Mouse (Mus musculus) inflammation-experienced regulatory T-cells, adult 16 weeks (primary cell): ENCODE measurements around the gene Tmem80. TPM values are rescaled to one million over a fixed set of nuclear protein-coding genes. Genes with fewer than 3 reads are reported as not detected.

ENCODE experiments used
- polyA plus RNA-seq: library from polyadenylated mRNA; unstranded; fragments of 100-300 nt; shearing (Covaris generic); gene quantifications from one replicate; pipeline ENCODE4 v1.2.1, GENCODE M21; 2017

Tmem80 gene
- polyA plus RNA-seq: 41.9 TPM

DNA sequence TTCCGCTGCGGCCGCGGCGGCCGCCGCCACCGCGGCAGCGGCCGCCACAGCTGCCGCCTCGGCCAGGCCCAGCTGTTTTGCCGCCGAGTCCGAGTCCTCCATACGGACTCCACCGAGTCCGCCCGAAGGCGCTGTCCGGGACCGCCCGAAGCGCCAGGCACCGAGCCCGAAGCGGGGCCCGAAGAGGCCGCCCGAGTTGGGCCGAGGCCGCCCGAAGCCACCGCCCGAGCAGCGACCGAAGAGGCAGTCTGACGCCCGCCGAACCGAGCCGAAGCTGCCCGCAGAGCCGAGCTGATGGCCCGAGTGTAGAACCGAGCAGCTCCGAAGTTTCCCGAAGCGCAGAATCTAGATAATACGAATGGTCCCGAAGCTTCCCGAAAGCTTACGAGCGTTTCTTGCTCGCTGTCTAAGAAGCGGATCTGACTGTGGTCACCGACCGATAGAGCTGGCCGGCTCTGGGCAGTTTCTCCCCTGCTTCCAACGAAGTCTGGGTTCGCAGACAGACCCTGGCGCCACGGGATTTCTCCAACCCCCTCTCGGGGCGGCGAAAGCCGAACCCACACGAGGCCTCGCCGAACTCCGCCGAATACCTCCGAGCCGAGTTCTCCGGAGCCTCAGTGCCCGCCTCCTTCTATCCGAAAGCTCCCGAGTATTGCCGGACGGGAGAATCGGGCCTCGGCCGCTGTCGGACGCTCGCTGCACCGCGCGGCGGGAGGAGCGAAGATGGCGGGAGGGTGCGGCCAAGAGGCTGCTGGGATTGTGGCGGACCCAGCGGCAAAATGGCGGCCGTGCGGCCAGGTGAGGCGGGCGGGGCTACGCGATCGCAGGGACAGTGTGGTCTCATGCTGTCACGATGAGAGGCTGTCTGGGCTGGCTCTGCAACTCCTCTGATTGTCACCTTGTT is at the start of gene Tmem80, which contains the start of gene Deaf1:
TSS of gene Tmem80 (plus strand) at position 271 of the 904 bp plus-strand sequence.
TSS of gene Deaf1 (minus strand) at position 222 of the 904 bp plus-strand sequence.

DNA sequence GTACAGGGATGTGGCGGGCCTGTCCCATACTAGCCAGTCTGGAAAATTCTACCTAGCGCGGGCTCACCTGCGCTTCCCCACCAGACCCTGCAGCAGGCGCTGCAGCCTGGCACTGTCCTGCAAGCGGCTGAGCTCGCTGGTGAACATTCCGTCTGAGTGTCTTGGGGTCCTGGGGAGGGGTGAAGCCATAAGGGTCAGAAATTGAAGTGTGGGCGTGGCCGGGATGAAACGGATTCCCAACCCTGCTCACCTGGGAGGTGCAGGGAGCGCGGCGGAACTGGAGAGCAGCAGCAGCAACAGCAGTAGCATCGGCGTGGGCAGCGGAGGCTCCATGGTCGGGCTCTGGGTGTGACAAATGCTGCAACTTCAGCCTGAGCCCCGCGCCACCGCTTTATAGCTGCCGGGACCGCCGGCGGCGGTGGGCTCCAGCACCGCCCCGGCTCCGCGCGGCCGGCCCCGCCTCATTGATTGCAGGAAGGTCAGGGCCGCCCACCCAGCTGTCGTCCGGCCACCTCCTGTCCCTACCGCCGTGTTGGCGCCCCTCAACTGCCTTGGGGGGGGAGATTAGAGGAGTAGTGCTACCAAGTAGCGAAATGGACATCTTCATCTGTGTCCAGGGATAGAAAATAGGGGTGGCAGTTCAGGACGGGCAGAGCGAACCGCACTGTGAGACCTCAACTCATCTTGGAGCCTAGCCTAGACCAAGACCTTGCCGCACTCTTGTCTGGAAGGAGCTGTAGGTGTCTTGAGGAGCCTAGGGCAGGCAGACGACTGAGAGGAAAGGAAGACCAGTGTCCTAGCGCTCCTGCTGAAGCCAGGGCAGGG is 48.6 kb upstream of the Tmem80 start, which contains the start of gene Sct:
TSS of gene Sct (minus strand) at position 368 of the 825 bp plus-strand sequence.

DNA sequence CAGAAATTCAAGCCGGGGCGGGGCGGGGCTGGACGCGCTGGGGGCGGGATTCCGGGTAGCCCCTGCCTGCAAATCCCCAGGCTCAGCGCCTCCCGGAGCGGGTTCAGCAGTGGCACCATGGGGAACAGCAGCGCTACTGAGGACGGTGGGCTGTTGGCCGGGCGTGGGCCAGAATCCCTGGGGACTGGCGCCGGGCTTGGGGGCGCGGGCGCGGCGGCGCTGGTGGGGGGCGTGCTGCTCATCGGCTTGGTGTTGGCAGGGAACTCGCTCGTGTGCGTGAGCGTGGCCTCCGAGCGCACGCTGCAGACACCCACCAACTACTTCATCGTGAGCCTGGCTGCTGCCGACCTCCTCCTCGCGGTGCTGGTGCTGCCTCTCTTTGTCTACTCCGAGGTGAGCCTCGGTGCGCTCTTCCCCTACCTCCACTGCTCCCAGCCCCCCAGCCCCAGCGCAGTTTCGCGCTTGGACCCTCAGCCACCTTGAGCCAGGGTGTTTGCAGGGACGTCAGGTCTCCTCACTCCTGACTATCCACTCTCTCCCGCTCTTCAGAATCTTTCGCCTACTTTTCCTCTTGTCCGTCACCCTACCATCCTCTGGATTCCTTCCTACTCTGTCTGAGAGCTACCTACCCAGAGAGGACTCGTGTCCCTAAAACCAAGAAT is 35.5 kb upstream of the Tmem80 start, which contains the start of gene Drd4:
TSS of gene Drd4 (plus strand) at position 86 of the 662 bp plus-strand sequence.

DNA sequence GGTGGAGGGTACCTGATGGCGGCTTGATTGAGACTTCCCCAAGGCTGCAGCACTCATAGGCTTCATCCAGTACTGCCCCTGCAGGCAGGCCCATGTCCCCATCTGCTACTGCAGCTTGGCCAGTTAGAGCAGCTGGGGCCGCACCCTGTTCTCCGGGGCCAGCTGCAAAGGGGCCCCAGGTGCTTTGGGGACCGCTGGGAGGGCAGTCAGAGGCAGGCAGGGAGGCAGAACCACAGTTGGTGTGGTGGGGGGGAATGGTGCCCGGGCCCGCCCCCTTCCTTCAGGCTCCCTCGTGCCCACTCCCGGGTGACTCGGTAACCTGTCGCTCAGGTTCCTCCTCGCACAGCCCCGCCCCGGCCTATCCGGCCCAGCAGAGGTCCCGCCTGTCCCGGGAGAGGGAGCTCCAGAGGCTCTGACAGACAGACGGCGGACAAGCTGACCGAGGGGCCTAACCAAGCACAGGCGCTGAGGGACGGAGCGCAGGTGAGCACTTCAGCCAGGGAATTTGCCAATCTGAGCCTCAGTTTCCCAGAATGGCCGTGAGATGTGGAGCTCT is 11.1 kb downstream of the Tmem80 start, which contains the start of gene Eps8l2:
TSS of gene Eps8l2 (plus strand) at position 305 of the 556 bp plus-strand sequence.

Other genes starting within 250 kb of the Tmem80 start
- gene Pkp3, start 249.5 kb upstream of the Tmem80 start, polyA plus RNA-seq: 422 TPM
- 261 TPM for gene Sigirr, start 227.2 kb upstream of the Tmem80 start, polyA plus RNA-seq
- gene Ano9, start 209.9 kb upstream of the Tmem80 start, polyA plus RNA-seq: 0.24 TPM
- 19.3 TPM for gene Ptdss2, start 205.4 kb upstream of the Tmem80 start, polyA plus RNA-seq
- gene Rnh1, start 154.9 kb upstream of the Tmem80 start, polyA plus RNA-seq: 165 TPM
- 3.5 TPM for gene Hras, start 133.7 kb upstream of the Tmem80 start, polyA plus RNA-seq
- 3.5 TPM for gene Lrrc56, start 133.6 kb upstream of the Tmem80 start, polyA plus RNA-seq
- 15.4 TPM for gene Lmntd2, start 113.7 kb upstream of the Tmem80 start, polyA plus RNA-seq
- gene Rassf7, start 111.9 kb upstream of the Tmem80 start, polyA plus RNA-seq: 24.4 TPM
- gene Phrf1, start 99.0 kb upstream of the Tmem80 start, polyA plus RNA-seq: 133 TPM
- gene Irf7, start 61.3 kb upstream of the Tmem80 start, polyA plus RNA-seq: 111 TPM
- gene Cdhr5, start 51.0 kb upstream of the Tmem80 start, polyA plus RNA-seq: not detected
- gene Sct, start 48.6 kb upstream of the Tmem80 start, polyA plus RNA-seq: not detected
- not detected for gene Drd4, start 35.7 kb upstream of the Tmem80 start, polyA plus RNA-seq
- 15.6 TPM for gene Deaf1, start within 50 bp of the Tmem80 start, polyA plus RNA-seq
- not detected for gene Eps8l2, start 11.1 kb downstream of the Tmem80 start, polyA plus RNA-seq
- gene Taldo1, start 64.5 kb downstream of the Tmem80 start, polyA plus RNA-seq: 342 TPM
- 85.0 TPM for gene Gatd1, start 86.4 kb downstream of the Tmem80 start, polyA plus RNA-seq
- gene Cend1, start 101.8 kb downstream of the Tmem80 start, polyA plus RNA-seq: 0.56 TPM
- 82.4 TPM for gene Slc25a22, start 110.2 kb downstream of the Tmem80 start, polyA plus RNA-seq
- 14.5 TPM for gene Pidd1, start 116.3 kb downstream of the Tmem80 start, polyA plus RNA-seq
- gene Rplp2, start 119.6 kb downstream of the Tmem80 start, polyA plus RNA-seq: 1,588 TPM
- 99.5 TPM for gene Pnpla2, start 127.5 kb downstream of the Tmem80 start, polyA plus RNA-seq
- gene Cracr2b, start 133.4 kb downstream of the Tmem80 start, polyA plus RNA-seq: not detected
- 8.9 TPM for gene Cd151, start 139.7 kb downstream of the Tmem80 start, polyA plus RNA-seq
- 31.5 TPM for gene Polr2l, start 147.4 kb downstream of the Tmem80 start, polyA plus RNA-seq
- gene Tspan4, start 147.5 kb downstream of the Tmem80 start, polyA plus RNA-seq: 3.8 TPM
- gene Chid1, start 212.1 kb downstream of the Tmem80 start, polyA plus RNA-seq: 24.9 TPM
- gene Ap2a2, start 234.4 kb downstream of the Tmem80 start, polyA plus RNA-seq: 25.5 TPM